Mouse (Mus musculus) spleen, adult 2 months (tissue): Measurements from ENCODE around the gene Guca2a.

ENCODE experiments used
- CTCF ChIP-seq: fragments of 200-500 bp; IDR thresholded peaks from 2 replicates; pipeline ENCODE4 v1.5.1; 2011; ENCODE audit warnings: mild to moderate bottlenecking, inconsistent platforms; ENCODE audit not compliant: insufficient read depth, insufficient read length, insufficient replicate concordance; ENCODE audit errors: extremely low read depth
- POLR2A ChIP-seq: fragments of 200-500 bp; IDR thresholded peaks from 2 replicates; pipeline ENCODE4 v1.6.1; 2011; ENCODE audit warnings: low read depth, low read length, inconsistent platforms

GRCm38 (mm10) chr4:119669356-119670209 lies 32.1 kb downstream of the Guca2a start:
- no peak for TF ChIP-seq CTCF
- no peak for TF ChIP-seq POLR2A
